12 mouse cellular contexts compared by ENCODE assay signal in the genomic region with DNA sequence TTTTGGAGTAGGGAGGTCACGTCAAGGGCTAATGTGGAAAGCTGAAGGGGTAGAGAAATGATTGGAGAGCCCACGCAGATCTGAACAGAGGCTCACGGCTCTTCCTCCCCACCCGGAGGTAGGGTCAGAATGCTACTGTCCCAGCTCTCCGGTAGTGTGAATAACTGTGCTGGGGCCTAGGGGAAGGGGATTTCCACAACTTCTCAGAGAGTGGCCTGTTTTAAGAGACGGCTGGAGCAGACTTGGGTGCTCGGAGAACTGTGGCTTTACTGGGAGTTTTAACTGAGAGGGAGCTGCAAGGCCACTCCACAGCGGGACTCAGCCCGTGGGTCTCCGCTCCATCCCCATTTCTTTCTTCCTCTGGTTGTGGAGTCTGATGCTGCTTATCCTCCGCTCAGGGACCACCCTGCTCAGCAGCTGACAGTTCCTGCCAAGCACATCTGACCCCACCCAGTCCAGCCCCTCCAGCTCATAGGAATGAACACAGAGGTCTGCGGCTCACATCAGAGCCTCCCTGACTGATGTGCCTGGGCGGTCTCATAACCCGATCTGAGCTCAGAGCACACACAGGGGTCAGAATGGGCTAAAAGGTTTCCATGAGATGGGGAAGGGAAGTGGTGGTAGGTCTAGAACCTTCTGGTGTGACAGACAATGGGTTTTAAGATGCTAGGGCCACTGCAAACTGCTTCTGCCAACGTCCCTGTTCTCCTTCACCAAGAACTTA. TPM values are rescaled to one million over a fixed set of nuclear protein-coding genes. Genes with fewer than 3 reads are reported as not detected.
DNase-seq lines count a peak whose midpoint lies in the region; ATAC-seq and TF ChIP-seq lines count a peak whose summit lies in the region.
"Had no signal": no experiment of that assay in that cellular context is flagged by ENCODE, and none has a peak within 500 bp of the region (broad histone marks: within the 10 kb centered on the region; RNA-seq: fewer than 3 reads in every experiment).

No protein-coding gene starts in this region.

- peak; percentile 4 for DNase-seq in adrenal gland, postnatal 14 days
- no peak for DNase-seq in adrenal gland, adult 18-20 months (ENCODE audit: low spot score in 2 of 2)
- DNase-seq in hindbrain, embryonic 11.5 days (ENCODE audit: low spot score) = no peak
- peak; percentile 27 for DNase-seq in thymus, postnatal 4 days
- DNase-seq in thymus, postnatal 14 days = no peak
- no peak for DNase-seq in stomach, postnatal 0 days (ENCODE audit: low spot score)
- no peak for DNase-seq in spleen, postnatal 10 days (ENCODE audit: low spot score in 2 of 2)
- DNase-seq: cerebellum, adult 9-11 months; thymus, postnatal 25 days had no signal

- H3K9ac ChIP-seq in hindbrain, embryonic 12.5 days = no peak overlapping the region
- H3K9ac ChIP-seq in hindbrain, embryonic 11.5 days (ENCODE audit: low read depth, low read length) = no peak overlapping the region
- no peak overlapping the region for H3K9ac ChIP-seq in stomach, postnatal 0 days (ENCODE audit: low read length)
- H3K9ac ChIP-seq: lung, embryonic 15.5 days had no signal

- H3K4me2 ChIP-seq in hindbrain, embryonic 12.5 days (replicated peaks) = no peak overlapping the region
- H3K4me2 ChIP-seq in hindbrain, embryonic 11.5 days (replicated peaks; ENCODE audit: low read depth, low read length) = no peak overlapping the region
- H3K4me2 ChIP-seq in stomach, postnatal 0 days (replicated peaks; ENCODE audit: low read depth) = no peak overlapping the region
- H3K4me2 ChIP-seq: lung, embryonic 15.5 days; midbrain, embryonic 11.5 days had no signal

- no peaks in the 10 kb centered on the region for H3K27me3 ChIP-seq in hindbrain, embryonic 12.5 days
- H3K27me3 ChIP-seq in hindbrain, embryonic 11.5 days (ENCODE audit: control insufficient read depth, insufficient read depth, low read length) = no peaks in the 10 kb centered on the region
- no peaks in the 10 kb centered on the region for H3K27me3 ChIP-seq in stomach, postnatal 0 days (ENCODE audit: control insufficient read depth, insufficient read depth, low read length)
- H3K27me3 ChIP-seq: lung, embryonic 15.5 days had no signal

- WGBS in hindbrain, embryonic 12.5 days = 69% methylated on average over 15 of the region's 15 CpGs
- 71% methylated on average over 15 of the region's 15 CpGs for WGBS in hindbrain, embryonic 11.5 days
- 54% methylated on average over 15 of the region's 15 CpGs for WGBS in stomach, postnatal 0 days

- no peak for TF ChIP-seq EP300 in stomach, postnatal 0 days (optimal IDR thresholded peaks at IDR 0.05)

- 0 out of 2 replicates have a peak overlapping the region, but pooled peaks have one; percentile 40 for H3K27ac ChIP-seq in hindbrain, embryonic 12.5 days
- H3K27ac ChIP-seq in hindbrain, embryonic 11.5 days (ENCODE audit: low read depth, low read length) = no peak overlapping the region
- H3K27ac ChIP-seq in stomach, postnatal 0 days (replicated peaks) = peak overlapping the region; percentile 35; the same call in 1 of the 2 replicates
- H3K27ac ChIP-seq: lung, embryonic 15.5 days had no signal

- H3K9me3 ChIP-seq in hindbrain, embryonic 12.5 days (replicated peaks) = no peaks in the 10 kb centered on the region
- H3K9me3 ChIP-seq in hindbrain, embryonic 11.5 days (ENCODE audit: control insufficient read depth, low read length) = no peaks in the 10 kb centered on the region
- no peaks in the 10 kb centered on the region for H3K9me3 ChIP-seq in stomach, postnatal 0 days (ENCODE audit: control insufficient read depth, low read length)
- H3K9me3 ChIP-seq: lung, embryonic 15.5 days had no signal

- H3K4me3 ChIP-seq in hindbrain, embryonic 12.5 days = no peak overlapping the region
- no peak overlapping the region for H3K4me3 ChIP-seq in hindbrain, embryonic 11.5 days (ENCODE audit: low read depth, low read length)
- H3K4me3 ChIP-seq in stomach, postnatal 0 days (ENCODE audit: low read depth, low read length) = no peak overlapping the region
- H3K4me3 ChIP-seq: lung, embryonic 15.5 days had no signal

- ATAC-seq in hindbrain, embryonic 12.5 days (ENCODE audit: low FRiP score) = no peak
- ATAC-seq in hindbrain, embryonic 11.5 days (ENCODE audit: low FRiP score) = no peak
- ATAC-seq in stomach, postnatal 0 days (ENCODE audit: low FRiP score, low TSS enrichment) = peak; percentile 11; the same call in 1 of the 2 replicates

- no peak for TF ChIP-seq CTCF in stomach, postnatal 0 days (IDR thresholded peaks at IDR 0.05; ENCODE audit: low read depth)

- 0 out of 2 replicates have a peak, but pooled peaks cover 6% of the 10 kb centered on the region for H3K36me3 ChIP-seq in hindbrain, embryonic 12.5 days
- no peaks in the 10 kb centered on the region for H3K36me3 ChIP-seq in hindbrain, embryonic 11.5 days (ENCODE audit: control insufficient read depth, insufficient read depth, low read length)
- peaks cover 2% of the 10 kb centered on the region; the same call in 1 of the 2 replicates for H3K36me3 ChIP-seq in stomach, postnatal 0 days (ENCODE audit: control insufficient read depth, insufficient read depth, low read length)

- H3K4me1 ChIP-seq in hindbrain, embryonic 12.5 days = peaks cover 19% of the 10 kb centered on the region
- no peaks in the 10 kb centered on the region for H3K4me1 ChIP-seq in hindbrain, embryonic 11.5 days (replicated peaks; ENCODE audit: control insufficient read depth, insufficient read depth, low read length)
- H3K4me1 ChIP-seq in stomach, postnatal 0 days (replicated peaks; ENCODE audit: control insufficient read depth, insufficient read depth) = no peaks in the 10 kb centered on the region; the same call in 1 of the 2 replicates

RNA-seq across cellular contexts. Expression of a gene that starts 30.0 kb away (rescaled TPM):
- total RNA-seq in adrenal gland, postnatal 14 days (2021) = 39.8 and 79.2 TPM in 2 replicates
- 10 to 100 TPM; 20.9 to 23.1 TPM for total RNA-seq in adrenal gland, adult 18-20 months (2021)
- 8.7 and 10.6 TPM in 2 replicates for polyA plus RNA-seq in hindbrain, embryonic 12.5 days (2016; fragmentation: Nextera tagmentation; extraction: Ambion mirVana)
- 6.8 and 7.7 TPM in 2 replicates for polyA plus RNA-seq in hindbrain, embryonic 11.5 days (2014; fragmentation: Nextera tagmentation; extraction: Ambion mirVana)
- 412 and 435 TPM in 2 replicates for polyA plus RNA-seq in stomach, postnatal 0 days (2015; fragmentation: Nextera tagmentation; extraction: Ambion mirVana)

Comparison
In these comparisons a context has a peak if more than half of its experiments do, and no peak if none do; other contexts are left out.
1. DNase-seq: peak in adrenal gland, postnatal 14 days (single experiment) and thymus, postnatal 4 days (single experiment); none in adrenal gland, adult 18-20 months (0 of 2), hindbrain, embryonic 11.5 days (single experiment), thymus, postnatal 14 days (single experiment), stomach, postnatal 0 days (single experiment) and spleen, postnatal 10 days (0 of 2).
2. RNA of a gene that starts 30.0 kb away (polyA plus RNA-seq): 412 to 435 TPM in stomach, postnatal 0 days; 8.7 to 10.6 TPM in hindbrain, embryonic 12.5 days and 6.8 to 7.7 TPM in hindbrain, embryonic 11.5 days; every median in the first group is over 10 times any median in the second.